Mouse (Mus musculus) adrenal gland, postnatal 25 days (tissue): ENCODE results near the gene Pld3. TPM values are rescaled to one million over a fixed set of nuclear protein-coding genes. Genes with fewer than 3 reads are reported as not detected.

ENCODE experiments used
- DNase-seq: peaks from one replicate; pipeline ENCODE4 v3.0.0; 2021; ENCODE audit warnings: mixed read lengths
- total RNA-seq: library from RNA; stranded (reverse); gene quantifications from 2 replicates; pipeline ENCODE4 v1.2.3, GENCODE M21; 2021

The Pld3 gene
- total RNA-seq, 1 experiment from 2014 or later: 108 TPM

- DNase-seq: no peak
These were observed 16.7 kb upstream of the Pld3 start for GRCm38 (mm10) chr7:27569580-27570224.

GRCm38 (mm10) chr7:27560978-27561377 lies 8.0 kb upstream of the Pld3 start:
- DNase-seq: no peak

- DNase-seq: no peak
These were observed 7.4 kb upstream of the Pld3 start for GRCm38 (mm10) chr7:27560291-27560887.

- DNase-seq: no peak
These were observed 948 bp downstream of the Pld3 start for GRCm38 (mm10) chr7:27552070-27552469.

GRCm38 (mm10) chr7:27549597-27549996 lies 3.4 kb downstream of the Pld3 start:
- no peak for DNase-seq

- no peak for DNase-seq
These were observed 8.2 kb downstream of the Pld3 start for GRCm38 (mm10) chr7:27544675-27545370.

GRCm38 (mm10) chr7:27543851-27544250 lies 9.2 kb downstream of the Pld3 start:
- no peak for DNase-seq

- no peak for DNase-seq
These were observed 10.0 kb downstream of the Pld3 start for GRCm38 (mm10) chr7:27543065-27543464.

- DNase-seq: peak; percentile 82
These were observed 10.5 kb downstream of the Pld3 start for GRCm38 (mm10) chr7:27542392-27543033.

GRCm38 (mm10) chr7:27541922-27542321 lies 11.1 kb downstream of the Pld3 start:
- DNase-seq: no peak

- peak; percentile 32 for DNase-seq
These were observed 11.6 kb downstream of the Pld3 start for GRCm38 (mm10) chr7:27541431-27541830.

GRCm38 (mm10) chr7:27540935-27541334 lies 12.1 kb downstream of the Pld3 start:
- DNase-seq: no peak

GRCm38 (mm10) chr7:27540521-27540920 lies 12.5 kb downstream of the Pld3 start:
- no peak for DNase-seq

GRCm38 (mm10) chr7:27538797-27539196 lies 14.2 kb downstream of the Pld3 start:
- DNase-seq: no peak

GRCm38 (mm10) chr7:27537998-27538397 lies 15.0 kb downstream of the Pld3 start:
- no peak for DNase-seq

- DNase-seq: no peak
These were observed 16.4 kb downstream of the Pld3 start for GRCm38 (mm10) chr7:27536618-27537017.

GRCm38 (mm10) chr7:27535386-27535785 lies 17.6 kb downstream of the Pld3 start:
- no peak for DNase-seq

- no peak for DNase-seq
These were observed 20.5 kb downstream of the Pld3 start for GRCm38 (mm10) chr7:27532480-27533050.

GRCm38 (mm10) chr7:27531707-27532106 lies 21.3 kb downstream of the Pld3 start:
- no peak for DNase-seq

GRCm38 (mm10) chr7:27530937-27531336 lies 22.1 kb downstream of the Pld3 start:
- DNase-seq: no peak

GRCm38 (mm10) chr7:27529070-27529469 lies 23.9 kb downstream of the Pld3 start:
- no peak for DNase-seq

- DNase-seq: peak; percentile 80
These were observed 26.8 kb downstream of the Pld3 start for GRCm38 (mm10) chr7:27526039-27526827.
